Mouse (Mus musculus) megakaryocyte, embryonic 14.5 days (primary cell): ENCODE data around the gene Masp1.

Source experiments
- FLI1 ChIP-seq: IDR thresholded peaks from 2 replicates; pipeline ENCODE4 v1.6.1; 2012; ENCODE audit warnings: low read length, inconsistent platforms, mixed read lengths
- GATA1 ChIP-seq: IDR thresholded peaks from 3 replicates; pipeline ENCODE4 v1.6.1; 2012; ENCODE audit warnings: mixed read lengths, low read length, inconsistent platforms, borderline replicate concordance

DNA sequence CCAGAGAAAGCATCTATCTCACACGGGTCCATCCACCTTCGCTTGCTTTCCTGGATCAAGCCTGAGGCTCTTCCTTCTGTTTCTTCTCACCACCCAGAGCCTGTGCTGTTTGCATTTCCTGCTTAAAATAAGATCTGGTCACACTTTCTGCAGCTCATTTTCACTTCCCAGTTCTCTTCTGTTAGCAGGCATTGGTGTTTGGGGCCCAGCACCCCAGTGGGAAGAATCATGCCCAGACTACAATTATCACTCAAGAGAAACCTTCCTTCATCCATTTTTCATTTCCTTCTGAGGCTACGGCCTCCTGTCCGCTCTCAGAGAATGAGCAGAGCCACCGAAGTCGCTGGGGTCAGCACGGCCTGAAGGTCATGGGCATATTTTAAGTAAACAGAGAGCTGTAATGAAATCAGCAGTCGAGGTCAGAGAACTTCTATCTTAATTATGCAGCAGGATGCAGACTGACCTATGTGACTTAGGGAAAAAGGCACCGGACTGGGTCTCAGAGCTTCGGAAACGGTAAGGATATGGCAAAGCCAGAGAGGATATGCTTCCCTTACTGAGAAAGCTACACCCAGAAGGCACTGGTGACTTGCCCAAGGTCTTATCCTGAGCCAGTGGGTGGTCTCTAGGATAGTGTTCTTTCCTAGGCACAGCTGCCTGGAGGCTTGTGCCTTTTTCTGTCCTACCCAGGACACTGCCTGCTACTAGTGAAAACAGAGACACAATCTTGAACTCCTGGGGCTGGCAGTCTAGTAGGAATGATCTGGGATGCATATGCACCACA is 14.5 kb downstream of the Masp1 start:
- TF ChIP-seq GATA1 (no peak), FLI1 (no peak)
